Mouse (Mus musculus): Measurements from ENCODE around the gene Pip4k2b. TPM values are rescaled to one million over a fixed set of nuclear protein-coding genes. Genes with fewer than 3 reads are reported as not detected.
"Not testable (repeated sequence)": the region's sequence is repeated elsewhere in the genome, so short reads cannot be mapped to it uniquely, and the experiment has no call there.

The Pip4k2b gene
- total RNA-seq, 2 experiments from 2014 or later = 20.8 to 28.1 TPM

- peak; percentile 5; the same call in 1 of the 2 replicates for ATAC-seq (replicated peaks; ENCODE audit: poor library complexity, severe bottlenecking)
Measured at GRCm38 (mm10) chr11:97717369-97718280, 26.9 kb downstream of the Pip4k2b start.

GRCm38 (mm10) chr11:97716021-97716420, 28.5 kb downstream of the Pip4k2b start:
- ATAC-seq (replicated peaks; ENCODE audit: poor library complexity, severe bottlenecking) = no peak

GRCm38 (mm10) chr11:97714784-97715760, 29.4 kb downstream of the Pip4k2b start:
- ATAC-seq (replicated peaks; ENCODE audit: poor library complexity, severe bottlenecking) = peak; percentile 54

GRCm38 (mm10) chr11:97714356-97714755, 30.1 kb downstream of the Pip4k2b start:
- ATAC-seq (replicated peaks; ENCODE audit: poor library complexity, severe bottlenecking) = no peak

GRCm38 (mm10) chr11:97713896-97714295, 30.6 kb downstream of the Pip4k2b start:
- no peak for ATAC-seq (replicated peaks; ENCODE audit: poor library complexity, severe bottlenecking)

GRCm38 (mm10) chr11:97712286-97712685, 32.2 kb downstream of the Pip4k2b start:
- no peak for ATAC-seq (replicated peaks; ENCODE audit: poor library complexity, severe bottlenecking)

GRCm38 (mm10) chr11:97711200-97711900, 33.2 kb downstream of the Pip4k2b start:
- peak; percentile 34 for ATAC-seq (replicated peaks; ENCODE audit: poor library complexity, severe bottlenecking)

GRCm38 (mm10) chr11:97710067-97710466, 34.4 kb downstream of the Pip4k2b start:
- not testable (repeated sequence) for ATAC-seq (replicated peaks; ENCODE audit: poor library complexity, severe bottlenecking)

GRCm38 (mm10) chr11:97703039-97703826, 41.3 kb downstream of the Pip4k2b start, which contains the start of gene Psmb3:
Gene Psmb3, plus strand, starts transcription at chr11:97703399.
- peak; percentile 76 for ATAC-seq (replicated peaks; ENCODE audit: poor library complexity, severe bottlenecking)

- peak; percentile 53 for ATAC-seq (replicated peaks; ENCODE audit: poor library complexity, severe bottlenecking)
Measured at GRCm38 (mm10) chr11:97702393-97702745, 42.1 kb downstream of the Pip4k2b start.

GRCm38 (mm10) chr11:97701581-97702392, 42.7 kb downstream of the Pip4k2b start:
- ATAC-seq (replicated peaks; ENCODE audit: poor library complexity, severe bottlenecking) = no peak

GRCm38 (mm10) chr11:97700746-97701580, 43.5 kb downstream of the Pip4k2b start:
- no peak for ATAC-seq (replicated peaks; ENCODE audit: poor library complexity, severe bottlenecking)

- peak; percentile 5; the same call in 1 of the 2 replicates for ATAC-seq (replicated peaks; ENCODE audit: poor library complexity, severe bottlenecking)
Measured at GRCm38 (mm10) chr11:97700003-97700745, 44.3 kb downstream of the Pip4k2b start, which contains the start of gene Pcgf2. Gene Pcgf2, minus strand, starts transcription at chr11:97700497.

GRCm38 (mm10) chr11:97699626-97700002, 44.9 kb downstream of the Pip4k2b start:
- no peak for ATAC-seq (replicated peaks; ENCODE audit: poor library complexity, severe bottlenecking)

GRCm38 (mm10) chr11:97698741-97699611, 45.5 kb downstream of the Pip4k2b start:
- no peak for ATAC-seq (replicated peaks; ENCODE audit: poor library complexity, severe bottlenecking)
